Mouse (Mus musculus) cerebellum, adult 2 months (tissue): ENCODE measurements at regions not wholly inside any gene's neighbourhood (a gene's known extent, or its start where the extent isn't known, plus 50 kb on each side); places are given as distances from the start of the nearest gene placed in this dataset.

Source experiments
- CTCF ChIP-seq: fragments of 200-500 bp; IDR thresholded peaks from 2 replicates; pipeline ENCODE4 v1.5.1; 2011; ENCODE audit warnings: low read depth, mild to moderate bottlenecking, control low read depth, low read length, moderate library complexity, borderline replicate concordance; ENCODE audit not compliant: insufficient read depth
- POLR2A ChIP-seq: fragments of 200-500 bp; IDR thresholded peaks from 2 replicates; pipeline ENCODE4 v1.6.1; 2011; ENCODE audit warnings: low read length, control low read depth, borderline replicate concordance; ENCODE audit not compliant: insufficient read depth

DNA sequence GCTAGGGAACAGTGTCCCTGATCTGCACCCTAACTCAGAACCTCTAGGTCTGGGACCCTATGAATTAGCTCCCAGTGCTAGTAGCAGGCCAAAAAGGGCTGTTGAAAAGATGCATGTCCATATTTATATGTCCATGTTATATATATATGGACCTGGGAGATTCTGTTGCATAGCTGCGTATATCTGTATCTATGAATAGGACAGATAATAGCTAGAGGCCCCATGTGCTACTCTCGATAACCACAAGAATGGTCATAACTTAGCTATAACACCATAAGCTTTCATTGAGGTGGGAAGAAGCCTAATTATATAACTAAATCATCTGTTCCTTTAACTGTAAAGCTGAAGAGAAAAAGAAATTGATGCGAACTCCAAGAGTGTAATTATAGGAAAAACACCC is 60.6 kb upstream of the Ak4 start:
- no peak for TF ChIP-seq CTCF
- no peak for TF ChIP-seq POLR2A
